Mouse (Mus musculus) heart, postnatal 10 days (tissue): ENCODE data around the gene Sgcg. TPM values are rescaled to one million over a fixed set of nuclear protein-coding genes. Genes with fewer than 3 reads are reported as not detected.
A peak's percentile ranks its signal among the peaks of the same experiment; 100 is the strongest.

Source experiments
- DNase-seq, 2 experiments: peaks; one replicate each; pipeline ENCODE4 v3.0.0; 2021
- intact Hi-C: fragments of 180-260 bp; cut with DNase I; formaldehyde crosslinking; loops from one replicate; pipeline ENCODE4 v1.15.1; 2025
- total RNA-seq, 2 experiments: library from RNA; stranded (reverse); gene quantifications; 2 replicates each; pipeline ENCODE4 v1.2.3; 2021

Gene Sgcg
- total RNA-seq: 100 to 1,000 TPM; 205 to 214 TPM

- DNase-seq: peak; percentile 79 to 82
- intact Hi-C loops: no loop called here
These were observed at the start of gene Sgcg for GRCm38 (mm10) chr14:61258352-61258751. Gene Sgcg (minus strand): TSS chr14:61258490.

- no peak for DNase-seq
- intact Hi-C loops: no loop called here
These were observed 45.8 kb upstream of the Sgcg start for GRCm38 (mm10) chr14:61303969-61304609.

GRCm38 (mm10) chr14:61302428-61302827 is 44.1 kb upstream of the Sgcg start:
- intact Hi-C loops: no loop called here
- no peak for DNase-seq

GRCm38 (mm10) chr14:61301323-61301722 is 43.0 kb upstream of the Sgcg start:
- no peak for DNase-seq
- intact Hi-C loops: no loop called here

GRCm38 (mm10) chr14:61299810-61300209 is 41.5 kb upstream of the Sgcg start:
- DNase-seq: no peak
- intact Hi-C loops: no loop called here

- DNase-seq: peak; percentile 62 to 74
- intact Hi-C loops: loop anchor here (1.0 to 5.0 kb wide), 3 partner anchors 52 to 495 kb away; no protein-coding TSS in a partner anchor
These were observed 36.4 kb upstream of the Sgcg start for GRCm38 (mm10) chr14:61294738-61295079.

- DNase-seq: peak; percentile 80 to 86
- intact Hi-C loops: loop anchor here (1.0 to 5.0 kb wide), 3 partner anchors 52 to 495 kb away; no protein-coding TSS in a partner anchor
These were observed 35.8 kb upstream of the Sgcg start for GRCm38 (mm10) chr14:61293884-61294737.

GRCm38 (mm10) chr14:61290664-61291063 is 32.4 kb upstream of the Sgcg start:
- intact Hi-C loops: loop anchor here (5.0 kb wide), 1 partner anchor 178 kb away; no protein-coding TSS in a partner anchor
- peak in 1 of 2 experiments; percentile 18 for DNase-seq

GRCm38 (mm10) chr14:61288606-61289286 is 30.5 kb upstream of the Sgcg start:
- intact Hi-C loops: no loop called here

GRCm38 (mm10) chr14:61278676-61279300 is 20.5 kb upstream of the Sgcg start:
- DNase-seq: no peak
- intact Hi-C loops: no loop called here

More at GRCm38 (mm10) chr14:61288606-61289286, 30.5 kb upstream of the Sgcg start:
- no peak for DNase-seq

- intact Hi-C loops: no loop called here
- DNase-seq: peak in 1 of 2 experiments; percentile 68
These were observed 19.0 kb upstream of the Sgcg start for GRCm38 (mm10) chr14:61277285-61277684.

GRCm38 (mm10) chr14:61274414-61275198 is 16.3 kb upstream of the Sgcg start:
- DNase-seq: no peak
- intact Hi-C loops: no loop called here

- intact Hi-C loops: no loop called here
- DNase-seq: peak; percentile 70 to 75
These were observed 9.7 kb upstream of the Sgcg start for GRCm38 (mm10) chr14:61267908-61268475.

- DNase-seq: no peak
These were observed 794 bp upstream of the Sgcg start for GRCm38 (mm10) chr14:61259084-61259483.

GRCm38 (mm10) chr14:61252596-61253388 is 5.5 kb downstream of the Sgcg start:
- intact Hi-C loops: no loop called here
- DNase-seq: peak; percentile 50 to 64

More at GRCm38 (mm10) chr14:61259084-61259483, 794 bp upstream of the Sgcg start:
- intact Hi-C loops: no loop called here

GRCm38 (mm10) chr14:61246444-61246843 is 11.8 kb downstream of the Sgcg start:
- DNase-seq: peak; percentile 51 to 54
- intact Hi-C loops: no loop called here

GRCm38 (mm10) chr14:61242611-61243010 is 15.7 kb downstream of the Sgcg start:
- intact Hi-C loops: loop anchor here (1.0 kb wide), 1 partner anchor 52 kb away; no protein-coding TSS in a partner anchor
- DNase-seq: peak in 1 of 2 experiments; percentile 50

- intact Hi-C loops: no loop called here
- no peak for DNase-seq
These were observed 19.5 kb downstream of the Sgcg start for GRCm38 (mm10) chr14:61238751-61239150.
